Mouse (Mus musculus) hindbrain, embryonic 13.5 days (tissue): Measurements from ENCODE around the gene Actg1. TPM values are rescaled to one million over a fixed set of nuclear protein-coding genes. Genes with fewer than 3 reads are reported as not detected.
"Not testable (repeated sequence)": the region's sequence is repeated elsewhere in the genome, so short reads cannot be mapped to it uniquely, and the experiment has no call there.

Experiments used
- ATAC-seq: fragments of 200-750 bp; cut with Nextera tagmentation; 2 replicates; pipeline ENCODE4 v1.8.0; 2017; ENCODE audit warnings: moderate TSS enrichment; ENCODE audit not compliant: low FRiP score
- H3K27ac ChIP-seq: fragments of 300-500 bp; sonication (generic); 2 replicates; pipeline ENCODE4 v1.5.1; 2015; ENCODE audit warnings: inconsistent platforms, mild to moderate bottlenecking, moderate library complexity
- H3K27me3 ChIP-seq: fragments of 300-500 bp; sonication (generic); 2 replicates; pipeline ENCODE4 v1.6.1; 2015; ENCODE audit warnings: mild to moderate bottlenecking, inconsistent platforms
- H3K36me3 ChIP-seq: fragments of 300-500 bp; sonication (generic); 2 replicates; pipeline ENCODE4 v1.6.1; 2015; ENCODE audit warnings: mild to moderate bottlenecking, inconsistent platforms
- H3K4me1 ChIP-seq: fragments of 300-500 bp; sonication (generic); replicated peaks from 2 replicates; pipeline ENCODE4 v1.6.1; 2015; ENCODE audit warnings: inconsistent platforms
- H3K4me2 ChIP-seq: fragments of 300-500 bp; sonication (generic); 2 replicates; pipeline ENCODE4 v1.6.1; 2015; ENCODE audit warnings: inconsistent platforms, mild to moderate bottlenecking, moderate library complexity
- H3K4me3 ChIP-seq: fragments of 300-500 bp; sonication (generic); 2 replicates; pipeline ENCODE4 v1.5.1; 2015; ENCODE audit warnings: mild to moderate bottlenecking, inconsistent platforms
- H3K9ac ChIP-seq: fragments of 300-500 bp; sonication (generic); 2 replicates; pipeline ENCODE4 v1.6.1; 2015; ENCODE audit warnings: mild to moderate bottlenecking, inconsistent platforms
- H3K9me3 ChIP-seq: fragments of 300-500 bp; sonication (generic); 2 replicates; pipeline ENCODE4 v1.6.1; 2016; ENCODE audit warnings: inconsistent platforms
- WGBS: fragments of 180-500 bp; shearing (Covaris S2); methylation state at CpG from one replicate; pipeline ENCODE4 v1.1.7; 2015; 5-methylcytosine and 5-hydroxymethylcytosine counted together
- polyA plus RNA-seq: library from polyadenylated mRNA; unstranded; fragments of >200 nt; fragmentation: Nextera tagmentation; extraction: Ambion mirVana; gene quantifications from 2 replicates; pipeline ENCODE4 v1.2.1, GENCODE M21; 2015

The Actg1 gene
- polyA plus RNA-seq, 1 experiment from 2014 or later: 4,110 TPM

GRCm38 (mm10) chr11:120357791-120358401 is 9.6 kb upstream of the Actg1 start:
- WGBS: 7% methylated on average over 10 of the region's 10 CpGs
- H3K4me1 ChIP-seq: peaks cover 53% of the 10 kb centered on the region
- no peaks in the 10 kb centered on the region for H3K27me3 ChIP-seq
- peak overlapping the region; percentile 54; the same call in 1 of the 2 replicates for H3K9ac ChIP-seq
- no peaks in the 10 kb centered on the region for H3K9me3 ChIP-seq
- H3K36me3 ChIP-seq: no peaks in the 10 kb centered on the region
- no peak overlapping the region for H3K4me3 ChIP-seq
- ATAC-seq: peak; percentile 86
- peak overlapping the region; percentile 27 for H3K4me2 ChIP-seq
- H3K27ac ChIP-seq: peak overlapping the region; percentile 91

GRCm38 (mm10) chr11:120356900-120357299 is 8.6 kb upstream of the Actg1 start:
- 94% methylated on average over 4 of the region's 4 CpGs for WGBS
- H3K4me2 ChIP-seq: no peak overlapping the region
- H3K4me3 ChIP-seq: no peak overlapping the region
- H3K4me1 ChIP-seq: peaks cover 63% of the 10 kb centered on the region
- H3K27ac ChIP-seq: no peak overlapping the region; the same call in 1 of the 2 replicates
- H3K36me3 ChIP-seq: no peaks in the 10 kb centered on the region
- no peaks in the 10 kb centered on the region for H3K9me3 ChIP-seq
- ATAC-seq: no peak
- no peaks in the 10 kb centered on the region for H3K27me3 ChIP-seq
- no peak overlapping the region for H3K9ac ChIP-seq

DNA sequence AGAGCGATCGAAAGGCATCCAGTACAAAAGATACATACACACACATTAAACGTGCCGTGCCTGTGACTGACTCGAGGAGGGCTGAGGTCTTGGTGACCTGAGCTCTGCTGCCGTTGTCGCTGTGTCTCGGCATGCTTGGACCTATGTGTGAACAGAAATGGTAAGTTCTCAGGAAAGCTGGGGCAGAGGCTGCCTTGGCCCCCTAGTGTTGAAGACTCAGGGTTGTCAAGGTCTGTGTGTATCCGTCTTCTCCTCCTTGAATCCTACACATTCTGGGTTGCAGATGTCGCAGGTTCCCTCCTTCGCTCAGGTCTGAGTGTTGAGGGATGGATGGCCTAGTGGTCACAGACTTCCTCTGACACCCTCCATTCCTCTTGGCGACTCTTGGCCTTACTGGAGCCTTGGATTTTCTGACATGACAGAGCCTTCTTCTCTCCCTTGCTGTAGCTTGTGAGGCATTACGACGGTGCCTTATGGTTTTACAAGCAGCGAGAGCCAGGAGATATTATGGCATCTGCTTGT is 8.0 kb upstream of the Actg1 start:
- 89% methylated on average over 15 of the region's 15 CpGs for WGBS
- Histone ChIP-seq H3K4me1 (peaks cover 67% of the 10 kb centered on the region), H3K4me2 (no peak overlapping the region)

GRCm38 (mm10) chr11:120355277-120356039 is 7.1 kb upstream of the Actg1 start:
- 78% methylated on average over 5 of the region's 5 CpGs for WGBS
- H3K4me1 ChIP-seq: peaks cover 71% of the 10 kb centered on the region
- H3K27ac ChIP-seq: no peak overlapping the region
- H3K27me3 ChIP-seq: no peaks in the 10 kb centered on the region
- ATAC-seq: no peak
- no peak overlapping the region for H3K9ac ChIP-seq
- no peak overlapping the region for H3K4me2 ChIP-seq
- no peaks in the 10 kb centered on the region for H3K9me3 ChIP-seq
- no peaks in the 10 kb centered on the region for H3K36me3 ChIP-seq
- H3K4me3 ChIP-seq: no peak overlapping the region

More for the DNA sequence above, 8.0 kb upstream of the Actg1 start:
- no peaks in the 10 kb centered on the region for H3K36me3 ChIP-seq
- H3K9ac ChIP-seq: no peak overlapping the region
- H3K27me3 ChIP-seq: no peaks in the 10 kb centered on the region
- H3K4me3 ChIP-seq: no peak overlapping the region
- no peaks in the 10 kb centered on the region for H3K9me3 ChIP-seq
- no peak overlapping the region; the same call in 1 of the 2 replicates for H3K27ac ChIP-seq
- no peak for ATAC-seq

GRCm38 (mm10) chr11:120354304-120355276 is 6.2 kb upstream of the Actg1 start:
- Histone ChIP-seq H3K9ac (no peak overlapping the region), H3K9me3 (no peaks in the 10 kb centered on the region), H3K27ac (no peak overlapping the region), H3K4me2 (no peak overlapping the region), H3K27me3 (no peaks in the 10 kb centered on the region), H3K4me1 (peaks cover 70% of the 10 kb centered on the region), H3K36me3 (no peaks in the 10 kb centered on the region), H3K4me3 (no peak overlapping the region)
- WGBS: 91% methylated on average over 17 of the region's 17 CpGs
- ATAC-seq: no peak

- Histone ChIP-seq H3K36me3 (no peaks in the 10 kb centered on the region), H3K4me3 (no peak overlapping the region), H3K4me2 (peak overlapping the region; percentile 13; the same call in 1 of the 2 replicates), H3K9ac (no peak overlapping the region), H3K9me3 (no peaks in the 10 kb centered on the region), H3K4me1 (peaks cover 68% of the 10 kb centered on the region), H3K27me3 (no peaks in the 10 kb centered on the region), H3K27ac (no peak overlapping the region)
- no peak for ATAC-seq
- WGBS: 26% methylated on average over 26 of the region's 26 CpGs
Measured at GRCm38 (mm10) chr11:120353500-120354303, 5.4 kb upstream of the Actg1 start.

- no peak for ATAC-seq
- Histone ChIP-seq H3K9ac (0 out of 2 replicates have a peak overlapping the region, but pooled peaks have one; percentile 58), H3K27ac (peak overlapping the region; percentile 100), H3K4me3 (no peak overlapping the region), H3K36me3 (no peaks in the 10 kb centered on the region), H3K9me3 (no peaks in the 10 kb centered on the region), H3K4me1 (peaks cover 58% of the 10 kb centered on the region), H3K4me2 (no peak overlapping the region), H3K27me3 (no peaks in the 10 kb centered on the region)
- WGBS: 59% methylated on average over 13 of the region's 13 CpGs
Measured at GRCm38 (mm10) chr11:120352571-120353290, 4.4 kb upstream of the Actg1 start.

DNA sequence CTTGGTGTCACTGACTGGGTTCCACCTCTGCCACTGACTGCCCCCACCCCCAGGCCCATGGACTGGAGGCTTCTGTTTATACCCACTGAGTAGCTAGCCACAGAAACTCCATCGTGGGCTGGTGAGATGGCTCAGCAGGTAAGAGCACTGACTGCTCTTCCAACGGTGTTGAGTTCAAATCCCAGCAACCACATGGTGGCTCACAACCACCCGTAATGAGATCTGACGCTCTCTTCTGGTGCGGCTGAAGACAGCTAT is 3.7 kb upstream of the Actg1 start:
- not testable (repeated sequence) for H3K4me2 ChIP-seq, H3K9me3 ChIP-seq, H3K27me3 ChIP-seq, ATAC-seq, H3K4me3 ChIP-seq, H3K36me3 ChIP-seq, H3K9ac ChIP-seq
- peak overlapping the region; percentile 100 for H3K27ac ChIP-seq
- H3K4me1 ChIP-seq: peaks cover 52% of the 10 kb centered on the region
- WGBS: 89% methylated on average over 5 of the region's 5 CpGs

DNA sequence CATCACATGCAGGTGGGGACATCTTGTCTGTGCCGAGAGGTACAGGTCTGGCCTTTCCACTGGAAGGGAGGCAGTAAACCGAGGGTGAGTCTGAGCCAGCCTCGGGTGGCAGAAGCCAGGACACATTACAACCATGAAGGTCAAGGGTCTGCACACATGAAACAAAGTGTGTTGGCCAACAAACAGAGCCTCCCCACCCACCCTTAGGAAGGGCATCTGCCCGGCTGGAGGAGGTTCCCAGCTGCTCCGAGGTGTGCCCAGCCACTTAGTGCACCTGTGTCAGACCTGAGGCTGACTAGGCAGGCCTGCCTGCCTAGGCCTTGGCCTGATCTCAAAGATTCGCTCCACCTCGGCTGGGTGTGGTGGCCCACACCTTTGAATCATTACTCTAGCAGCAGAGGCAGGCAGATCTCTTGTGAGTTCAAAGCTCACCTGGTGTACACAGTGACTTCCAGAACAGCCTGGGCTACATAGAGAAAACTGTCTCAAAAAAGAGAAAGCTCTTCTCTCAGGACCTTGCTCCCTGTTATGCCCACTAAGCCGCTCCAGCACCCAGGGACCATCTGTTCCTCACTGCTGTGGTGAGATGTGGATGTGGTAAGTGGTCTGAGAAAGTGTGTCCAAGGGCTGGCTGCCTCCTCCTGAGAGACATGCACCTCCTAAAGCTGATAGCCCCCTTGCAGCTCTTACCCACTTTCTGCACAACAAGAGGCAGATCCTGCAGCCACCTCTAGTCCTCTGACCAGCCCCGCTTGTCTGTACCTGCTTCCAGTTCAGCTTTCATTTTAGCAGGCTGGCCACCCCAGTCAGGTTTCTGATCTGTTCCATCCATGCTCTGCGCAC is 3.1 kb upstream of the Actg1 start:
- H3K4me2 ChIP-seq: peak overlapping the region; percentile 95

DNA sequence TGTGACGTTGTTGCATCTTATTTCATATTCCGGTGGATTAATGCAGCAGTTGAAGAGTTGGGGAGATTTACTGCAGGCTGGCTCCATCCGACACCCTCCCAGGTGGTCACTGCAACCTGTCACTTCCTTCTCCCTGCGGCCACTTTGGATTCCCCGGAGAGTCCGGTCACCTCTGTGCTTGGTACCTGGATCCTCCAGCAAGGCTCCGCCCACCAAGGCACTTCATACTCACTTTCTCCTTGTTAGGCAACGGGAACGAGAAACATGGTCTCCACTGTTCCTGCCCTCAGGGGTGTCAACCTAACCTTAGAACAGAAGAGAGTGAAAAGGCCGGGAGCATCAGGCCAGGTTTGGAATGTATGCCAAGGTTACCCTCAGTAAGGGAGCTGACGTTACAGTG is 2.4 kb upstream of the Actg1 start:
- H3K4me1 ChIP-seq: peaks cover 52% of the 10 kb centered on the region
- H3K4me3 ChIP-seq: peak overlapping the region; percentile 100
- H3K36me3 ChIP-seq: peaks cover 9% of the 10 kb centered on the region
- peak overlapping the region; percentile 95 for H3K4me2 ChIP-seq
- 21% methylated on average over 11 of the region's 11 CpGs for WGBS
- peak overlapping the region; percentile 100 for H3K9ac ChIP-seq
- ATAC-seq: no peak
- peak overlapping the region; percentile 100 for H3K27ac ChIP-seq
- no peaks in the 10 kb centered on the region for H3K9me3 ChIP-seq
- no peaks in the 10 kb centered on the region for H3K27me3 ChIP-seq

More for the DNA sequence above, 3.1 kb upstream of the Actg1 start:
- H3K9ac ChIP-seq: peak overlapping the region; percentile 100
- peaks cover 51% of the 10 kb centered on the region for H3K4me1 ChIP-seq
- 87% methylated on average over 10 of the region's 10 CpGs for WGBS
- H3K27me3 ChIP-seq: no peaks in the 10 kb centered on the region
- ATAC-seq: no peak
- peak overlapping the region; percentile 100 for H3K27ac ChIP-seq
- H3K4me3 ChIP-seq: no peak overlapping the region
- H3K9me3 ChIP-seq: no peaks in the 10 kb centered on the region
- H3K36me3 ChIP-seq: peaks cover 6% of the 10 kb centered on the region
